Mouse (Mus musculus): ENCODE measurements around the gene Vwf.

DNA sequence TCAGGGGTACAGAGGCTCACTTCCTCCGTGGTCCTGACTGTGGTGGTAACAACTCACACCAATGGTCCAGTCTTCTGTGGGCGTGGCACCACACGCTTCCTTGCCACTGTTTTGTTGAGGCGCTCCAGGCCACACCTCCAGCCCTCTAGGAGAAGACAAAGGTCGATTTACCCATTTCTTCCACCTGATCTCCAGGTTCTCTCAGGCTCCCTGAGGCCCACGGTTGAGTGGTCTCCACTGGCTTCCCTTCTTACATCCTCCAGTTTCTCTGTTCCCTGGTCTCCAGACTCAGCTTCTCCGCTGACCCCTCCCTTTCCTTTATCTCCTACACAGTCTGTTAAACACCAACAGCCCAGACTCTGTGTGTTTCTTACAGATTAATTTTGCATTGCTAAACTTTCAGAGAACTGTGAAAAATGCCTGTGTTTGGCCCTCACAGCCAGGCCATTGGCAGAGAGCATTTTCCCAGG is 18.3 kb downstream of the Vwf start:
- TF ChIP-seq POLR2A (IDR thresholded peaks at IDR 0.05; ENCODE audit: low read depth, low read length) (no peak), CTCF (IDR thresholded peaks at IDR 0.05; ENCODE audit: extremely low read depth, insufficient read length, insufficient replicate concordance, low read depth, low read length) (no peak)
